Mouse (Mus musculus): ENCODE results near the gene Gm13304. TPM values are rescaled to one million over a fixed set of nuclear protein-coding genes. Genes with fewer than 3 reads are reported as not detected.
"Not testable (repeated sequence)": the region's sequence is repeated elsewhere in the genome, so short reads cannot be mapped to it uniquely, and the experiment has no call there.

Gm13304 gene
- total RNA-seq (2017), result not detected in 2 replicates

DNA sequence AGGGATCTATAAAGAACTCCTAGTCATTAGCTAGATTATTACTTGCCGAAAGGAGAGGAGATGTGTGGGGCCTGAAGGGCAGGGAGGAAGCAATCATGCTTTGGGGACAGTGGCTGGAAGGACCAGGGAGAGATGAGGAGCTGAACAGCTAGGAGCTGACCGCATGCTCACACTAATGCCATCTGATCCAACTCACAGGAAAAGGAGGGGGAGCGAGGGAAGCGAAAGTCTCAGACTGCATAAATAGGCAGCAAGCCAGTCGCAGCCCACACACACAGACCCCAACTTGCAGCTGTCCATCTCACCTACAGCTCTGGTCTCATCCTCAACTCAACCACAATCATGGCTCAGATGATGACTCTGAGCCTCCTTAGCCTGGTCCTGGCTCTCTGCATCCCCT is at the start of gene Gm13304:
Gene Gm13304, plus strand, starts transcription at position 301 of the 400 bp plus-strand sequence.
- ATAC-seq (ENCODE audit: extremely low read depth, insufficient number of reproducible peaks, low FRiP score, poor library complexity, severe bottlenecking), result not testable (repeated sequence)

DNA sequence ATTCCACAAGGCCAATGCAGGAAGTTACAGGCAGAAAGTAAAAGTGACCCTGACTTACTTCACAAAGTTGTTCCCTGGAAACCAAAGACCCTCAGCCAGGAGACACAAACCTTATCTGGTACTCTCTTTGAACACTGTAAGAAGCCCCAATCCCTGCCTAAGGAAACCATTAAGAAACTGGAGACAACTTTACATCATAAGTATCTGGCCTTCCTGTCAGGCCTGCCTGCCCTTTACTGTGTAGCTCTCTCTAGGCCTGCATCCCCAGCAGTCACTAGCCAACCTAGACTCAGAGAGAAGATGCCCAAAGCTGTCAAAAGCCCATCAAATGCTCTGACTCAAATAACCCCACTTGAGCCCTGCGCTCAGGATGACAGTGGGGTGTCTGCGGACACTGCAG is 23.7 kb upstream of the Gm13304 start, which contains the start of gene Gm3893:
Gene Gm3893, plus strand, starts transcription at position 301 of the 400 bp plus-strand sequence.
- not testable (repeated sequence) for ATAC-seq (ENCODE audit: extremely low read depth, insufficient number of reproducible peaks, low FRiP score, poor library complexity, severe bottlenecking)

- ATAC-seq (ENCODE audit: extremely low read depth, insufficient number of reproducible peaks, low FRiP score, poor library complexity, severe bottlenecking), result not testable (repeated sequence)
Observed at GRCm38 (mm10) chr4:42153136-42153535, 38.5 kb downstream of the Gm13304 start, which contains the start of gene Gm13306. Gm13306 (plus strand) TSS chr4:42153436.

Other genes starting within 250 kb of the Gm13304 start
- not detected in 2 replicates for gene Gm21541, start 211.2 kb upstream of the Gm13304 start, total RNA-seq (2017)
- 0.93 TPM in 1 of 2 replicates, not detected in the other for gene Gm20878, start 173.2 kb upstream of the Gm13304 start, total RNA-seq (2017)
- not detected in 2 replicates for gene Fam205a4, start 148.8 kb upstream of the Gm13304 start, total RNA-seq (2017)
- gene Gm21093, start 80.1 kb upstream of the Gm13304 start, total RNA-seq (2017), result not detected in 2 replicates
- not detected in 2 replicates for gene Gm3893, start 23.6 kb upstream of the Gm13304 start, total RNA-seq (2017)
- not detected in 2 replicates for gene Gm13306, start 38.6 kb downstream of the Gm13304 start, total RNA-seq (2017)
- gene Gm13305, start 53.8 kb downstream of the Gm13304 start, total RNA-seq (2017), result not detected in 2 replicates
- not detected in 2 replicates for gene Gm10600, start 125.8 kb downstream of the Gm13304 start, total RNA-seq (2017)
- not detected in 2 replicates for gene Ccl21b, start 140.9 kb downstream of the Gm13304 start, total RNA-seq (2017)
- gene Gm21953, start 179.4 kb downstream of the Gm13304 start, total RNA-seq (2017), result not detected in 2 replicates
- gene Fam205a3, start 203.5 kb downstream of the Gm13304 start, total RNA-seq (2017), result not detected in 2 replicates